Mouse (Mus musculus): ENCODE results near the gene Apom. TPM values are rescaled to one million over a fixed set of nuclear protein-coding genes. Genes with fewer than 3 reads are reported as not detected.

The Apom gene
- polyA plus RNA-seq, 1 experiment from 2014 or later, result 0.61 TPM

Other genes with a start within 250 kb of the Apom start
- 0.84 and 1.1 TPM in 2 replicates for gene C2, start 233.8 kb downstream of the Apom start, polyA plus RNA-seq (2016; fragmentation: Nextera tagmentation; extraction: Ambion mirVana)
- 114 TPM in 2 replicates for gene Ehmt2, start 233.6 kb downstream of the Apom start, polyA plus RNA-seq (2016; fragmentation: Nextera tagmentation; extraction: Ambion mirVana)
- gene Slc44a4, start 217.6 kb downstream of the Apom start, polyA plus RNA-seq (2016; fragmentation: Nextera tagmentation; extraction: Ambion mirVana), result not detected in 2 replicates
- gene Neu1, start 200.8 kb downstream of the Apom start, polyA plus RNA-seq (2016; fragmentation: Nextera tagmentation; extraction: Ambion mirVana), result 16.2 and 18.9 TPM in 2 replicates
- 0.19 TPM in 1 of 2 replicates, not detected in the other for gene Hspa1b, start 172.8 kb downstream of the Apom start, polyA plus RNA-seq (2016; fragmentation: Nextera tagmentation; extraction: Ambion mirVana)
- not detected in 2 replicates for gene Gm20481, start 162.1 kb downstream of the Apom start, polyA plus RNA-seq (2016; fragmentation: Nextera tagmentation; extraction: Ambion mirVana)
- 1.9 and 2.0 TPM in 2 replicates for gene Hspa1a, start 159.9 kb downstream of the Apom start, polyA plus RNA-seq (2016; fragmentation: Nextera tagmentation; extraction: Ambion mirVana)
- gene Hspa1l, start 159.3 kb downstream of the Apom start, polyA plus RNA-seq (2016; fragmentation: Nextera tagmentation; extraction: Ambion mirVana), result 1.0 and 1.1 TPM in 2 replicates
- gene Lsm2, start 150.2 kb downstream of the Apom start, polyA plus RNA-seq (2016; fragmentation: Nextera tagmentation; extraction: Ambion mirVana), result 222 and 234 TPM in 2 replicates
- gene Vars, start 131.1 kb downstream of the Apom start, polyA plus RNA-seq (2016; fragmentation: Nextera tagmentation; extraction: Ambion mirVana), result 169 and 171 TPM in 2 replicates
- gene Vwa7, start 115.5 kb downstream of the Apom start, polyA plus RNA-seq (2016; fragmentation: Nextera tagmentation; extraction: Ambion mirVana), result 0.10 and 0.13 TPM in 2 replicates
- gene Sapcd1, start 104.0 kb downstream of the Apom start, polyA plus RNA-seq (2016; fragmentation: Nextera tagmentation; extraction: Ambion mirVana), result 3.2 and 3.3 TPM in 2 replicates
- 2.9 and 3.4 TPM in 2 replicates for gene Msh5, start 85.3 kb downstream of the Apom start, polyA plus RNA-seq (2016; fragmentation: Nextera tagmentation; extraction: Ambion mirVana)
- 194 and 195 TPM in 2 replicates for gene Clic1, start 82.1 kb downstream of the Apom start, polyA plus RNA-seq (2016; fragmentation: Nextera tagmentation; extraction: Ambion mirVana)
- 489 and 492 TPM in 2 replicates for gene Ddah2, start 73.0 kb downstream of the Apom start, polyA plus RNA-seq (2016; fragmentation: Nextera tagmentation; extraction: Ambion mirVana)
- not detected in 2 replicates for gene Ly6g6c, start 66.7 kb downstream of the Apom start, polyA plus RNA-seq (2016; fragmentation: Nextera tagmentation; extraction: Ambion mirVana)
- gene Mpig6b, start 65.9 kb downstream of the Apom start, polyA plus RNA-seq (2016; fragmentation: Nextera tagmentation; extraction: Ambion mirVana), result 0.68 and 0.76 TPM in 2 replicates
- 1.3 and 2.5 TPM in 2 replicates for gene Ly6g6e, start 55.1 kb downstream of the Apom start, polyA plus RNA-seq (2016; fragmentation: Nextera tagmentation; extraction: Ambion mirVana)
- gene Ly6g6d, start 54.0 kb downstream of the Apom start, polyA plus RNA-seq (2016; fragmentation: Nextera tagmentation; extraction: Ambion mirVana), result 0.68 and 1.0 TPM in 2 replicates
- 0.44 and 0.66 TPM in 2 replicates for gene Ly6g6f, start 46.4 kb downstream of the Apom start, polyA plus RNA-seq (2016; fragmentation: Nextera tagmentation; extraction: Ambion mirVana)
- 74.5 and 75.3 TPM in 2 replicates for gene Abhd16a, start 42.8 kb downstream of the Apom start, polyA plus RNA-seq (2016; fragmentation: Nextera tagmentation; extraction: Ambion mirVana)
- not detected in 2 replicates for gene Ly6g5c, start 23.8 kb downstream of the Apom start, polyA plus RNA-seq (2016; fragmentation: Nextera tagmentation; extraction: Ambion mirVana)
- gene Ly6g5b, start 16.6 kb downstream of the Apom start, polyA plus RNA-seq (2016; fragmentation: Nextera tagmentation; extraction: Ambion mirVana), result 1.1 and 1.3 TPM in 2 replicates
- gene Gpank1, start 10.6 kb downstream of the Apom start, polyA plus RNA-seq (2016; fragmentation: Nextera tagmentation; extraction: Ambion mirVana), result 22.4 and 23.7 TPM in 2 replicates
- gene Csnk2b, start 10.0 kb downstream of the Apom start, polyA plus RNA-seq (2016; fragmentation: Nextera tagmentation; extraction: Ambion mirVana), result 266 and 270 TPM in 2 replicates
- 7.1 and 10.1 TPM in 2 replicates for gene D17H6S53E, start 5.7 kb downstream of the Apom start, polyA plus RNA-seq (2016; fragmentation: Nextera tagmentation; extraction: Ambion mirVana)
- gene Bag6, start 3.1 kb upstream of the Apom start, polyA plus RNA-seq (2016; fragmentation: Nextera tagmentation; extraction: Ambion mirVana), result 70.4 TPM in 2 replicates
- 212 and 231 TPM in 2 replicates for gene Prrc2a, start 32.8 kb upstream of the Apom start, polyA plus RNA-seq (2016; fragmentation: Nextera tagmentation; extraction: Ambion mirVana)
- 4.7 and 4.9 TPM in 2 replicates for gene Aif1, start 44.0 kb upstream of the Apom start, polyA plus RNA-seq (2016; fragmentation: Nextera tagmentation; extraction: Ambion mirVana)
- gene Lst1, start 56.4 kb upstream of the Apom start, polyA plus RNA-seq (2016; fragmentation: Nextera tagmentation; extraction: Ambion mirVana), result 5.6 and 6.0 TPM in 2 replicates
- gene Ltb, start 62.4 kb upstream of the Apom start, polyA plus RNA-seq (2016; fragmentation: Nextera tagmentation; extraction: Ambion mirVana), result 0.49 and 0.64 TPM in 2 replicates
- gene Tnf, start 70.0 kb upstream of the Apom start, polyA plus RNA-seq (2016; fragmentation: Nextera tagmentation; extraction: Ambion mirVana), result not detected in 2 replicates
- not detected in 2 replicates for gene Lta, start 73.3 kb upstream of the Apom start, polyA plus RNA-seq (2016; fragmentation: Nextera tagmentation; extraction: Ambion mirVana)
- gene Gm16181, start 88.8 kb upstream of the Apom start, polyA plus RNA-seq (2016; fragmentation: Nextera tagmentation; extraction: Ambion mirVana), result 0.45 and 1.1 TPM in 2 replicates
- gene Atp6v1g2, start 101.6 kb upstream of the Apom start, polyA plus RNA-seq (2016; fragmentation: Nextera tagmentation; extraction: Ambion mirVana), result 4.3 and 4.8 TPM in 2 replicates
- gene Nfkbil1, start 103.7 kb upstream of the Apom start, polyA plus RNA-seq (2016; fragmentation: Nextera tagmentation; extraction: Ambion mirVana), result 13.3 and 15.5 TPM in 2 replicates
- gene Ddx39b, start 109.7 kb upstream of the Apom start, polyA plus RNA-seq (2016; fragmentation: Nextera tagmentation; extraction: Ambion mirVana), result 620 and 638 TPM in 2 replicates
- gene H2-D1, start 130.7 kb upstream of the Apom start, polyA plus RNA-seq (2016; fragmentation: Nextera tagmentation; extraction: Ambion mirVana), result 17.8 and 18.8 TPM in 2 replicates
- gene H2-Q1, start 188.4 kb upstream of the Apom start, polyA plus RNA-seq (2016; fragmentation: Nextera tagmentation; extraction: Ambion mirVana), result 0.13 TPM in 1 of 2 replicates, not detected in the other
- gene H2-Q2, start 210.2 kb upstream of the Apom start, polyA plus RNA-seq (2016; fragmentation: Nextera tagmentation; extraction: Ambion mirVana), result 0.45 and 0.88 TPM in 2 replicates
- 5.0 and 6.0 TPM in 2 replicates for gene H2-Q4, start 247.6 kb upstream of the Apom start, polyA plus RNA-seq (2016; fragmentation: Nextera tagmentation; extraction: Ambion mirVana)

Measured in limb, embryonic 12.5 days (tissue).